Mouse (Mus musculus): Measurements from ENCODE around the gene Itga4. TPM values are rescaled to one million over a fixed set of nuclear protein-coding genes. Genes with fewer than 3 reads are reported as not detected.

The Itga4 gene
- polyA plus RNA-seq, 1 experiment = 23.5 TPM

DNA sequence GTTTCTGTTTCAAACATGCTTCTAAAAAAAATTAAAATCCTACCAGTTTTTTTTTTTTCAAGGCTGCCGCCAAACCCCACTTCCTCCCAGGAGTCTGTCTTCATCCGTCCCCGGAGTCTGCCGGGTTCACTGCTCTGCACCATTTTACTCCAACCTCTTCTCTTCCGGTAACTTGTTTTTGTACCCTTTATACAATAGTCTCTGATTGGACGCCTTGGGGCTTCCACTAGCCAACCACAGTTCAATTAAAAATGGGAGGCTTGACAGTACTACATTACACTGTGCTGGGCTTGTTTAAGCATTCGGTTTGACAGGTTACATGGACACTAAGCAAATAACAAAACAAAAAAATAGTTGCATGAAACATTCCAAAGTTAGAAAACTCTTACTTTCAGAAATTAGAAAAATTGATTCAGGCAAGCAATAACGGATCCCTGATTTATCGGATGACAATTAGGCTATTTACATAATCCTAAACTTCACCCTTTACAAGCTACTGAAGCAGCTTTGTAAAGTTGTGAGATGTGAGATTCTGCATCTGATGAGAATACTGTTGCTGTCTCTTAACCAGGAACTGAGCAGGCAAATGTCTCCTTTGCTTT is 115.6 kb downstream of the Itga4 start:
- no peaks in the 10 kb centered on the region for H3K36me3 ChIP-seq (ENCODE audit: control insufficient read depth, insufficient read depth, low read length)
- H3K4me3 ChIP-seq (ENCODE audit: extremely low read depth, insufficient read depth, insufficient read length) = peak overlapping the region; percentile 58
- WGBS = 43% methylated on average over 9 of the region's 9 CpGs
- H3K27ac ChIP-seq (ENCODE audit: insufficient read depth, low read length) = peak overlapping the region; percentile 66; the same call in 1 of the 2 replicates
- TF ChIP-seq POLR2A (IDR thresholded peaks at IDR 0.05; ENCODE audit: low read depth, low read length) (no peak; the same call in 1 of the 2 replicates), CTCF (IDR thresholded peaks at IDR 0.05; ENCODE audit: extremely low read depth, insufficient read depth, insufficient read length, insufficient replicate concordance) (no peak)
- DNase-seq (ENCODE audit: low read depth in 1 of 2, low spot score in 2 of 2) = peak; percentile 15 to 36
- no peaks in the 10 kb centered on the region for H3K27me3 ChIP-seq (ENCODE audit: control insufficient read depth, insufficient read depth, low read length)
- H3K4me1 ChIP-seq (ENCODE audit: control insufficient read depth, insufficient read depth, insufficient read length) = peaks cover 6% of the 10 kb centered on the region; the same call in 1 of the 2 replicates

GRCm38 (mm10) chr2:79371326-79372153 is 116.3 kb downstream of the Itga4 start:
- WGBS = 93% methylated on average over 7 of the region's 7 CpGs
- Histone ChIP-seq H3K27me3 (ENCODE audit: control insufficient read depth, insufficient read depth, low read length) (no peaks in the 10 kb centered on the region), H3K4me3 (ENCODE audit: extremely low read depth, insufficient read depth, insufficient read length) (no peak overlapping the region), H3K4me1 (ENCODE audit: control insufficient read depth, insufficient read depth, insufficient read length) (peaks cover 6% of the 10 kb centered on the region; the same call in 1 of the 2 replicates), H3K27ac (ENCODE audit: insufficient read depth, low read length) (no peak overlapping the region), H3K36me3 (ENCODE audit: control insufficient read depth, insufficient read depth, low read length) (no peaks in the 10 kb centered on the region)
- TF ChIP-seq CTCF (IDR thresholded peaks at IDR 0.05; ENCODE audit: extremely low read depth, insufficient read depth, insufficient read length, insufficient replicate concordance) = no peak
- TF ChIP-seq POLR2A (IDR thresholded peaks at IDR 0.05; ENCODE audit: low read depth, low read length) = no peak
- DNase-seq (ENCODE audit: low read depth in 1 of 2, low spot score in 2 of 2) = no peak

- no peak overlapping the region for H3K4me3 ChIP-seq (ENCODE audit: extremely low read depth, insufficient read depth, insufficient read length)
- TF ChIP-seq CTCF (IDR thresholded peaks at IDR 0.05; ENCODE audit: extremely low read depth, insufficient read depth, insufficient read length, insufficient replicate concordance) (no peak), POLR2A (IDR thresholded peaks at IDR 0.05; ENCODE audit: low read depth, low read length) (no peak)
- H3K4me1 ChIP-seq (ENCODE audit: control insufficient read depth, insufficient read depth, insufficient read length) = peaks cover 6% of the 10 kb centered on the region; the same call in 1 of the 2 replicates
- H3K27ac ChIP-seq (ENCODE audit: insufficient read depth, low read length) = no peak overlapping the region
- no peaks in the 10 kb centered on the region for H3K27me3 ChIP-seq (ENCODE audit: control insufficient read depth, insufficient read depth, low read length)
- 79% methylated on average over 2 of the region's 2 CpGs for WGBS
- DNase-seq (ENCODE audit: low read depth in 1 of 2, low spot score in 2 of 2) = no peak
- no peaks in the 10 kb centered on the region for H3K36me3 ChIP-seq (ENCODE audit: control insufficient read depth, insufficient read depth, low read length)
Measured at GRCm38 (mm10) chr2:79372154-79372467, 116.9 kb downstream of the Itga4 start.

DNA sequence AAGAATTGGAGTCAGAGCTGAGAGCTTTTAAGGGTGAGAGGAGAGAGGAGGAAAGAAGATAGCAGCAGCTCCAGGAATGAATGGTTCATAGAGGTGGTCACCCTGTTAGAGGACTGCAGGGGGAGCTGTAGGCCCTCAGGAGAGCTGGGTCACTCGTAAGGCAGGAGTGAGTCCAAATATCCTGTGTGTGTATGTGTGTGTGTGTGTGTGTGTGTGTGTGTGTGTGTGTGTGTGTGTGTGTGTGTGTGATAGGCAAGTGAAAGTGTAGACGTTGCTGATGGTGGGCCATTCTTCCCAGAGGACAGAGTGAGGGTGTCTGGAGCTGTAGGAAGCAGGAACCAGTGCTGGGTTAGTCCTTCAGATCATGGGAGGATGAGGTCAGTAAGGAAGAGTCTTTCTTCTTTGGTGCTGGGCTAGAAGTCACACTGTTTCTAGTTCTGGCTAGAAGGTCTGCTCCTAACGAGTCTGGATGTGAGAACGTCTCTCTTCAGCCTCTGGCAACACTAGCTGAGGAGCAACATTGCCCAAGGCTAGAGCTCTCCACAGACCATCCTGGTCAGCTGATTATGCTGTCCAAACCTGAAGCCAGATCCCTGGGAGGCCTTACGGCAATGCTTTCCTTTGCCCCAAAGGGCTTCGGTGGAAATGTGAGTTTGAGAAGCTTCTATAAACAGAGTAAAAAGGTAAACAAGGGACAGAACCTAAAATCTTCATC is 117.4 kb downstream of the Itga4 start:
- TF ChIP-seq POLR2A (IDR thresholded peaks at IDR 0.05; ENCODE audit: low read depth, low read length) (no peak), CTCF (IDR thresholded peaks at IDR 0.05; ENCODE audit: extremely low read depth, insufficient read depth, insufficient read length, insufficient replicate concordance) (peak; percentile 14; the same call in 1 of the 2 replicates)
- WGBS = 71% methylated on average over 6 of the region's 6 CpGs
- DNase-seq (ENCODE audit: low read depth in 1 of 2, low spot score in 2 of 2) = no peak
- Histone ChIP-seq H3K27me3 (ENCODE audit: control insufficient read depth, insufficient read depth, low read length) (no peaks in the 10 kb centered on the region), H3K36me3 (ENCODE audit: control insufficient read depth, insufficient read depth, low read length) (no peaks in the 10 kb centered on the region), H3K4me1 (ENCODE audit: control insufficient read depth, insufficient read depth, insufficient read length) (peaks cover 6% of the 10 kb centered on the region; the same call in 1 of the 2 replicates), H3K4me3 (ENCODE audit: extremely low read depth, insufficient read depth, insufficient read length) (no peak overlapping the region), H3K27ac (ENCODE audit: insufficient read depth, low read length) (no peak overlapping the region)

DNA sequence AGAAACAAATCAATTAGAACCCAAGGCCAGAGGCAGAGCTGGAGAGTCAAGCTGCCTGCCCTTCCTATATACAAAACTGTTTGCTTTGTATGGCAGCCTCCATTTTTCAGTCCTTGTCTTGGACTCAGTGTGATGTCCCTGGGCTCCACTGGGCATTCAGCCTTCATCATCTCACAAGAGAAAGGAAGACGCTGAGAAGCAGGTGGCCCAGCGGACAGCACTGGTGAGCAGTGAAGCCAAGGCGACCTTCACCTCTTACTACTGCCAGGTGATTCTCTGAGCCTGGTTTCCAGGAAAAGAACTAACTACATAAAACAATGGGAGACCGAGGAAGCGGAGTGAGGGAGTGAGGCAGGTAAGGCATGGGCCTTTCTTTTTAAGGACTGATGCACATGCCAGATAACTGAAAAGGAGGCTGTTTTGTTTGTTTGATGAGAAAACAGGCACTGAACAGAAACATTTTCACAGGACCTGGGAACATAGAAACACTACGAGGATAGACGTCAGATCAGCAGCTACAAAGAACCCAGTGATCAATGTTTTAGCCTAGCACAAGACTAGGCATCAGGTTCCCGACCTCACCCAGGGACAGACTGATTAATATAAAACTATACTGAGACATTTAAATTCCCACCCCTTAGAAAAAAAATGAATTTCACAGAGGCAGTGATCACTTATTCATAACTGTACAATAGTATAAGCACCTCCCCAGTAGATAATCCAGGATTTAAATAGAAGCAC is 123.3 kb downstream of the Itga4 start:
- no peak for DNase-seq (ENCODE audit: low read depth in 1 of 2, low spot score in 2 of 2)
- no peak for TF ChIP-seq CTCF (IDR thresholded peaks at IDR 0.05; ENCODE audit: extremely low read depth, insufficient read depth, insufficient read length, insufficient replicate concordance)
- TF ChIP-seq POLR2A (IDR thresholded peaks at IDR 0.05; ENCODE audit: low read depth, low read length) = no peak
- no peaks in the 10 kb centered on the region for H3K4me1 ChIP-seq (ENCODE audit: control insufficient read depth, insufficient read depth, insufficient read length)
- no peaks in the 10 kb centered on the region for H3K27me3 ChIP-seq (ENCODE audit: control insufficient read depth, insufficient read depth, low read length)
- no peak overlapping the region for H3K4me3 ChIP-seq (ENCODE audit: extremely low read depth, insufficient read depth, insufficient read length)
- no peaks in the 10 kb centered on the region for H3K36me3 ChIP-seq (ENCODE audit: control insufficient read depth, insufficient read depth, low read length)
- H3K27ac ChIP-seq (ENCODE audit: insufficient read depth, low read length) = no peak overlapping the region
- WGBS = 86% methylated on average over 8 of the region's 8 CpGs

Data from spleen, adult 2 months (tissue).